Mouse (Mus musculus) hindbrain, embryonic 11.5 days (tissue): ENCODE results near the gene Ndst2. TPM values are rescaled to one million over a fixed set of nuclear protein-coding genes. Genes with fewer than 3 reads are reported as not detected.

Source experiments
- ATAC-seq: fragments of 200-750 bp; cut with Nextera tagmentation; 2 replicates; pipeline ENCODE4 v1.8.0; 2017; ENCODE audit warnings: mild to moderate bottlenecking, moderate TSS enrichment, moderate library complexity; ENCODE audit not compliant: low FRiP score
- DNase-seq: peaks from one replicate; pipeline ENCODE4 v3.0.0-alpha.2; 2015; ENCODE audit warnings: low spot score
- H3K27ac ChIP-seq: fragments of 300-500 bp; sonication (generic); 2 replicates; pipeline ENCODE4 v1.5.1; 2014; ENCODE audit warnings: mild to moderate bottlenecking, low read depth, low read length
- H3K27me3 ChIP-seq: fragments of 300-500 bp; sonication (generic); 2 replicates; pipeline ENCODE4 v1.6.1; 2014; ENCODE audit warnings: mild to moderate bottlenecking, low read length, moderate library complexity, mixed read lengths; ENCODE audit not compliant: control insufficient read depth, insufficient read depth
- H3K36me3 ChIP-seq: fragments of 300-500 bp; sonication (generic); 2 replicates; pipeline ENCODE4 v1.6.1; 2014; ENCODE audit warnings: mild to moderate bottlenecking, low read length, moderate library complexity, mixed read lengths; ENCODE audit not compliant: control insufficient read depth, insufficient read depth
- H3K4me1 ChIP-seq: fragments of 300-500 bp; sonication (generic); replicated peaks from 2 replicates; pipeline ENCODE4 v1.6.1; 2014; ENCODE audit warnings: low read length, mixed read lengths; ENCODE audit not compliant: control insufficient read depth, insufficient read depth
- H3K4me2 ChIP-seq: fragments of 300-500 bp; sonication (generic); replicated peaks from 2 replicates; pipeline ENCODE4 v1.6.1; 2014; ENCODE audit warnings: mild to moderate bottlenecking, low read depth, low read length
- H3K4me3 ChIP-seq: fragments of 300-500 bp; sonication (generic); 2 replicates; pipeline ENCODE4 v1.5.1; 2014; ENCODE audit warnings: low read depth, low read length
- H3K9ac ChIP-seq: fragments of 300-500 bp; sonication (generic); 2 replicates; pipeline ENCODE4 v1.6.1; 2014; ENCODE audit warnings: low read depth, low read length
- H3K9me3 ChIP-seq: fragments of 300-500 bp; sonication (generic); 2 replicates; pipeline ENCODE4 v1.6.1; 2016; ENCODE audit warnings: low read length; ENCODE audit not compliant: control insufficient read depth
- WGBS: fragments of 180-500 bp; shearing (Covaris S2); extraction: QIAGEN DNeasy Blood & Tissue Kit; methylation state at CpG from one replicate; pipeline ENCODE4 v1.1.7; 2014; 5-methylcytosine and 5-hydroxymethylcytosine counted together
- polyA plus RNA-seq: library from polyadenylated mRNA; unstranded; fragments of >200 nt; fragmentation: Nextera tagmentation; extraction: Ambion mirVana; gene quantifications from 2 replicates; pipeline ENCODE4 v1.2.1, GENCODE M21; 2014

Gene Ndst2
- polyA plus RNA-seq, 1 experiment from 2014 or later: 21.0 TPM

GRCm38 (mm10) chr14:20749494-20750051, 15.2 kb upstream of the Ndst2 start:
- Histone ChIP-seq H3K9ac (no peak overlapping the region), H3K4me3 (no peak overlapping the region), H3K4me2 (no peak overlapping the region), H3K36me3 (no peaks in the 10 kb centered on the region), H3K27ac (no peak overlapping the region), H3K27me3 (no peaks in the 10 kb centered on the region), H3K4me1 (no peaks in the 10 kb centered on the region), H3K9me3 (no peaks in the 10 kb centered on the region)
- 92% methylated on average over 4 of the region's 4 CpGs for WGBS
- DNase-seq: no peak
- ATAC-seq: no peak

GRCm38 (mm10) chr14:20748388-20748787, 14.0 kb upstream of the Ndst2 start:
- no peaks in the 10 kb centered on the region for H3K9me3 ChIP-seq
- WGBS: 86% methylated on average over 4 of the region's 4 CpGs
- no peak for DNase-seq
- H3K4me3 ChIP-seq: no peak overlapping the region
- no peak overlapping the region for H3K9ac ChIP-seq
- no peak overlapping the region for H3K4me2 ChIP-seq
- no peak for ATAC-seq
- no peak overlapping the region for H3K27ac ChIP-seq
- H3K36me3 ChIP-seq: no peaks in the 10 kb centered on the region
- H3K27me3 ChIP-seq: no peaks in the 10 kb centered on the region
- no peaks in the 10 kb centered on the region for H3K4me1 ChIP-seq

- Histone ChIP-seq H3K9ac (no peak overlapping the region), H3K27me3 (no peaks in the 10 kb centered on the region), H3K4me2 (no peak overlapping the region), H3K4me3 (no peak overlapping the region), H3K27ac (no peak overlapping the region), H3K9me3 (no peaks in the 10 kb centered on the region), H3K4me1 (no peaks in the 10 kb centered on the region), H3K36me3 (no peaks in the 10 kb centered on the region)
- WGBS: 87% methylated on average over 3 of the region's 3 CpGs
- ATAC-seq: no peak
- DNase-seq: no peak
These were observed 12.6 kb upstream of the Ndst2 start for GRCm38 (mm10) chr14:20746935-20747334.

GRCm38 (mm10) chr14:20743614-20744013, 9.3 kb upstream of the Ndst2 start:
- DNase-seq (no peak), ATAC-seq (no peak)
- H3K36me3 ChIP-seq: no peaks in the 10 kb centered on the region
- no peaks in the 10 kb centered on the region for H3K27me3 ChIP-seq
- H3K9ac ChIP-seq: no peak overlapping the region
- no peaks in the 10 kb centered on the region for H3K4me1 ChIP-seq
- H3K4me2 ChIP-seq: no peak overlapping the region
- H3K27ac ChIP-seq: no peak overlapping the region
- WGBS: 89% methylated on average over 3 of the region's 3 CpGs
- no peaks in the 10 kb centered on the region for H3K9me3 ChIP-seq
- H3K4me3 ChIP-seq: no peak overlapping the region

- ATAC-seq (no peak), DNase-seq (no peak)
- Histone ChIP-seq H3K9ac (no peak overlapping the region), H3K4me3 (no peak overlapping the region), H3K9me3 (no peaks in the 10 kb centered on the region), H3K27ac (no peak overlapping the region), H3K4me1 (no peaks in the 10 kb centered on the region), H3K36me3 (no peaks in the 10 kb centered on the region), H3K27me3 (no peaks in the 10 kb centered on the region), H3K4me2 (no peak overlapping the region)
- 89% methylated on average over 9 of the region's 9 CpGs for WGBS
These were observed 6.9 kb upstream of the Ndst2 start for GRCm38 (mm10) chr14:20741301-20741700.

- WGBS: 85% methylated on average over 8 of the region's 8 CpGs
- H3K36me3 ChIP-seq: no peaks in the 10 kb centered on the region; the same call in 1 of the 2 replicates
- no peak for DNase-seq
These were observed 4.1 kb upstream of the Ndst2 start for GRCm38 (mm10) chr14:20738511-20738910.

GRCm38 (mm10) chr14:20737306-20737705, 2.9 kb upstream of the Ndst2 start:
- H3K36me3 ChIP-seq: no peaks in the 10 kb centered on the region; the same call in 1 of the 2 replicates
- H3K4me2 ChIP-seq: no peak overlapping the region
- DNase-seq: peak; percentile 51
- no peaks in the 10 kb centered on the region for H3K9me3 ChIP-seq
- no peaks in the 10 kb centered on the region for H3K27me3 ChIP-seq
- H3K4me1 ChIP-seq: 0 out of 2 replicates have a peak, but pooled peaks cover 2% of the 10 kb centered on the region
- H3K4me3 ChIP-seq: no peak overlapping the region
- 51% methylated on average over 14 of the region's 14 CpGs for WGBS
- H3K9ac ChIP-seq: no peak overlapping the region
- no peak overlapping the region for H3K27ac ChIP-seq
- no peak for ATAC-seq

More at GRCm38 (mm10) chr14:20738511-20738910, 4.1 kb upstream of the Ndst2 start:
- no peak overlapping the region for H3K4me3 ChIP-seq
- H3K4me2 ChIP-seq: no peak overlapping the region
- no peak overlapping the region for H3K27ac ChIP-seq
- H3K27me3 ChIP-seq: no peaks in the 10 kb centered on the region
- no peak overlapping the region for H3K9ac ChIP-seq
- H3K4me1 ChIP-seq: 0 out of 2 replicates have a peak, but pooled peaks cover under 1% of the 10 kb centered on the region
- ATAC-seq: no peak
- no peaks in the 10 kb centered on the region for H3K9me3 ChIP-seq

- no peaks in the 10 kb centered on the region; the same call in 1 of the 2 replicates for H3K36me3 ChIP-seq
These were observed 1.6 kb upstream of the Ndst2 start for GRCm38 (mm10) chr14:20735892-20736390.

GRCm38 (mm10) chr14:20735052-20735451, 690 bp upstream of the Ndst2 start:
- Histone ChIP-seq H3K4me2 (no peak overlapping the region), H3K36me3 (no peaks in the 10 kb centered on the region; the same call in none of the 2 replicates), H3K27ac (no peak overlapping the region), H3K9me3 (no peaks in the 10 kb centered on the region), H3K4me3 (no peak overlapping the region), H3K4me1 (0 out of 2 replicates have a peak, but pooled peaks cover 2% of the 10 kb centered on the region), H3K9ac (no peak overlapping the region), H3K27me3 (no peaks in the 10 kb centered on the region)
- DNase-seq (no peak), ATAC-seq (no peak)
- WGBS: 73% methylated on average over 2 of the region's 2 CpGs

More at GRCm38 (mm10) chr14:20735892-20736390, 1.6 kb upstream of the Ndst2 start:
- ATAC-seq (no peak), DNase-seq (no peak)
- Histone ChIP-seq H3K9ac (no peak overlapping the region), H3K27me3 (no peaks in the 10 kb centered on the region), H3K4me2 (no peak overlapping the region), H3K9me3 (no peaks in the 10 kb centered on the region), H3K4me1 (0 out of 2 replicates have a peak, but pooled peaks cover 2% of the 10 kb centered on the region), H3K4me3 (no peak overlapping the region), H3K27ac (no peak overlapping the region)
- 94% methylated on average over 13 of the region's 13 CpGs for WGBS
